Comparison of ENCODE assay signal across 20 mouse cellular contexts in the genomic region with DNA sequence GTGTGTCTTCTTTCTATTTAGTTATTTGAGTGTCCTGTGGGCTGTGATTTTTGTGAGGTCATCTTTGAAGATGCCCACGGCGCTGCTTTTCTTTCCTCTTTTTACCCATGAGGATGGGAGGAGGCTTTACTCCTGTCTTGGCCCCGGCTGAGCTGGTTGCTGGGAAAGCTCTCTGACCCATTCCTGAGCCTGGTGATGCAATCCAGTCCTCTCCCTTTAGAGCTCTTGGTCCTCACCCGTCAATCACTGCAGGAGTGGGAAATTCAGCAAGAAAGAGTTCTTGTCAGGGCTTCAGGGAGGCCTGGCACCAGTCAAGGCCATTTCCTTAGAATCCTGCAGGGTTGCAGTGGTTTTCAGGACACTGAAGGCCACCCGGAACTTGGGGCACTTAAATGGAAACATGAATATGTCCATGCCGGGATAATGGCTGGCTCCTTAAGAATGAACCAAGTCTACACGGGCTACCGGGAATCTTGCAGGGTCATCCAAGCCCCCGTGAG. TPM values are rescaled to one million over a fixed set of nuclear protein-coding genes. Genes with fewer than 3 reads are reported as not detected.
DNase-seq lines count a peak whose midpoint lies in the region; ATAC-seq and TF ChIP-seq lines count a peak whose summit lies in the region.
"Had no signal": no experiment of that assay in that cellular context is flagged by ENCODE, and none has a peak within 500 bp of the region (broad histone marks: within the 10 kb centered on the region; RNA-seq: fewer than 3 reads in every experiment).

No protein-coding gene starts in this region.

- intact Hi-C loops in heart, adult 2 months (cut with DNase I) = no loop called here

- TF ChIP-seq POLR2A in heart, adult 2 months (IDR thresholded peaks at IDR 0.05; ENCODE audit: insufficient read depth, low read depth, low read length) = no peak

- ATAC-seq in midbrain, embryonic 11.5 days (ENCODE audit: low FRiP score) = no peak
- ATAC-seq in midbrain, embryonic 14.5 days (ENCODE audit: low FRiP score, low TSS enrichment) = no peak
- no peak for ATAC-seq in hindbrain, embryonic 11.5 days (ENCODE audit: low FRiP score)
- ATAC-seq: CD4-positive, CD25-positive, alpha-beta regulatory T cell, adult 4 months; forebrain, embryonic 15.5 days; hindbrain, embryonic 16.5 days; inflammation-experienced regulatory T-cells, adult 6 months had no signal

- no peak overlapping the region for H3K9ac ChIP-seq in midbrain, embryonic 11.5 days (ENCODE audit: low read length)
- no peak overlapping the region for H3K9ac ChIP-seq in midbrain, embryonic 14.5 days (replicated peaks; ENCODE audit: low read length)
- no peak overlapping the region for H3K9ac ChIP-seq in hindbrain, embryonic 11.5 days (ENCODE audit: low read depth, low read length)
- no peak overlapping the region for H3K9ac ChIP-seq in heart, adult 2 months (ENCODE audit: low read depth, low read length)
- H3K9ac ChIP-seq: embryonic facial prominence, embryonic 12.5 days; forebrain, embryonic 15.5 days; heart, embryonic 12.5 days; hindbrain, embryonic 12.5 days had no signal

- TF ChIP-seq EP300 in heart, adult 2 months (IDR thresholded peaks at IDR 0.05; ENCODE audit: insufficient read depth, low read depth, low read length) = no peak

- H3K79me2 ChIP-seq in heart, adult 2 months (replicated peaks; ENCODE audit: control insufficient read depth, insufficient read depth, low read length) = no peaks in the 10 kb centered on the region

- no peak overlapping the region for H3K27ac ChIP-seq in midbrain, embryonic 11.5 days (ENCODE audit: low read depth, low read length)
- H3K27ac ChIP-seq in midbrain, embryonic 14.5 days (replicated peaks; ENCODE audit: low read depth, low read length) = no peak overlapping the region
- H3K27ac ChIP-seq in hindbrain, embryonic 11.5 days (ENCODE audit: low read depth, low read length) = no peak overlapping the region
- H3K27ac ChIP-seq in heart, adult 2 months = no peak overlapping the region
- H3K27ac ChIP-seq: embryonic facial prominence, embryonic 12.5 days; forebrain, embryonic 15.5 days; hindbrain, embryonic 12.5 days had no signal

- H3K27me3 ChIP-seq in midbrain, embryonic 11.5 days (ENCODE audit: control insufficient read depth, insufficient read depth, low read length) = no peaks in the 10 kb centered on the region
- no peaks in the 10 kb centered on the region for H3K27me3 ChIP-seq in midbrain, embryonic 14.5 days (ENCODE audit: control insufficient read depth, insufficient read depth, low read length)
- no peaks in the 10 kb centered on the region for H3K27me3 ChIP-seq in hindbrain, embryonic 11.5 days (ENCODE audit: control insufficient read depth, insufficient read depth, low read length)
- H3K27me3 ChIP-seq in heart, adult 2 months (ENCODE audit: control insufficient read depth, insufficient read depth, low read length) = no peaks in the 10 kb centered on the region
- H3K27me3 ChIP-seq: embryonic facial prominence, embryonic 12.5 days; forebrain, embryonic 15.5 days; heart, embryonic 12.5 days; hindbrain, embryonic 12.5 days had no signal

- H3K4me3 ChIP-seq in midbrain, embryonic 11.5 days (ENCODE audit: low read depth, low read length) = no peak overlapping the region
- no peak overlapping the region for H3K4me3 ChIP-seq in midbrain, embryonic 14.5 days (replicated peaks; ENCODE audit: low read depth, low read length)
- no peak overlapping the region for H3K4me3 ChIP-seq in hindbrain, embryonic 11.5 days (ENCODE audit: low read depth, low read length)
- no peak overlapping the region for H3K4me3 ChIP-seq in heart, adult 2 months
- H3K4me3 ChIP-seq: embryonic facial prominence, embryonic 12.5 days; forebrain, embryonic 15.5 days; heart, embryonic 12.5 days; hindbrain, embryonic 12.5 days had no signal

- WGBS in midbrain, embryonic 11.5 days = 88% methylated on average over 9 of the region's 9 CpGs
- 88% methylated on average over 9 of the region's 9 CpGs for WGBS in midbrain, embryonic 14.5 days
- WGBS in hindbrain, embryonic 11.5 days = 78% methylated on average over 9 of the region's 9 CpGs
- WGBS in heart, adult 2 months = 87% methylated on average over 9 of the region's 9 CpGs

- no peak for TF ChIP-seq CTCF in heart, adult 2 months (IDR thresholded peaks at IDR 0.05)

- H3K9me3 ChIP-seq in midbrain, embryonic 11.5 days (ENCODE audit: control insufficient read depth, low read length) = no peaks in the 10 kb centered on the region
- H3K9me3 ChIP-seq in midbrain, embryonic 14.5 days (ENCODE audit: control insufficient read depth, low read length) = no peaks in the 10 kb centered on the region
- no peaks in the 10 kb centered on the region for H3K9me3 ChIP-seq in hindbrain, embryonic 11.5 days (ENCODE audit: control insufficient read depth, low read length)
- H3K9me3 ChIP-seq: embryonic facial prominence, embryonic 12.5 days; forebrain, embryonic 15.5 days had no signal

- peaks cover 1% of the 10 kb centered on the region; the same call in 1 of the 2 replicates for H3K4me1 ChIP-seq in midbrain, embryonic 11.5 days (ENCODE audit: control insufficient read depth, insufficient read depth, low read length)
- no peaks in the 10 kb centered on the region for H3K4me1 ChIP-seq in midbrain, embryonic 14.5 days (ENCODE audit: control insufficient read depth, insufficient read depth, low read length)
- no peaks in the 10 kb centered on the region for H3K4me1 ChIP-seq in hindbrain, embryonic 11.5 days (replicated peaks; ENCODE audit: control insufficient read depth, insufficient read depth, low read length)
- no peaks in the 10 kb centered on the region for H3K4me1 ChIP-seq in heart, adult 2 months (ENCODE audit: control insufficient read depth, insufficient read depth, low read length)
- H3K4me1 ChIP-seq: heart, embryonic 12.5 days had no signal

- no peak overlapping the region for H3K4me2 ChIP-seq in midbrain, embryonic 11.5 days
- H3K4me2 ChIP-seq in midbrain, embryonic 14.5 days (ENCODE audit: low read length) = no peak overlapping the region
- no peak overlapping the region for H3K4me2 ChIP-seq in hindbrain, embryonic 11.5 days (replicated peaks; ENCODE audit: low read depth, low read length)
- H3K4me2 ChIP-seq: embryonic facial prominence, embryonic 12.5 days; forebrain, embryonic 15.5 days; heart, embryonic 12.5 days; hindbrain, embryonic 12.5 days had no signal

- peak; percentile 49 for DNase-seq in midbrain, embryonic 11.5 days (ENCODE audit: low spot score, missing footprints)
- DNase-seq in midbrain, embryonic 14.5 days = no peak
- peak; percentile 44 for DNase-seq in adrenal gland, adult 8-10 months
- DNase-seq in adrenal gland, postnatal 36 days = peak; percentile 48 to 53
- DNase-seq in hindbrain, embryonic 11.5 days (ENCODE audit: low spot score) = no peak
- DNase-seq in heart, adult 2 months = no peak
- DNase-seq: B cell, adult 2 months; cerebellum, adult 18-20 months; cerebellum, postnatal 25 days; gastrocnemius, postnatal 14 days; kidney, adult 11 months; kidney, adult 9 months had no signal

- H3K36me3 ChIP-seq in midbrain, embryonic 11.5 days (ENCODE audit: control insufficient read depth, insufficient read depth, low read length) = no peaks in the 10 kb centered on the region
- no peaks in the 10 kb centered on the region for H3K36me3 ChIP-seq in midbrain, embryonic 14.5 days (ENCODE audit: control insufficient read depth, insufficient read depth, low read length)
- H3K36me3 ChIP-seq in hindbrain, embryonic 11.5 days (ENCODE audit: control insufficient read depth, insufficient read depth, low read length) = no peaks in the 10 kb centered on the region
- H3K36me3 ChIP-seq in heart, adult 2 months (ENCODE audit: control insufficient read depth, insufficient read depth, low read length) = no peaks in the 10 kb centered on the region
- H3K36me3 ChIP-seq: embryonic facial prominence, embryonic 12.5 days; forebrain, embryonic 15.5 days; G1E; heart, embryonic 12.5 days; hindbrain, embryonic 12.5 days had no signal

RNA-seq across cellular contexts. Expression of a gene that starts 55.2 kb away (rescaled TPM):
- 9.4 and 9.8 TPM in 2 replicates for polyA plus RNA-seq in midbrain, embryonic 11.5 days (2014; fragmentation: Nextera tagmentation; extraction: Ambion mirVana)
- 10.6 and 14.9 TPM in 2 replicates for polyA plus RNA-seq in midbrain, embryonic 14.5 days (2014; fragmentation: Nextera tagmentation; extraction: Ambion mirVana)
- total RNA-seq in adrenal gland, adult 8-10 months (2022) = 10 to 100 TPM; 22.5 to 25.4 (median 23.4) TPM
- 10 to 100 TPM; 22.4 to 25.9 TPM for total RNA-seq in adrenal gland, postnatal 36 days (2021)
- 10.1 and 11.9 TPM in 2 replicates for polyA plus RNA-seq in hindbrain, embryonic 11.5 days (2014; fragmentation: Nextera tagmentation; extraction: Ambion mirVana)
- 10 to 100 TPM; 17.9 to 19.4 TPM for total RNA-seq in heart, adult 2 months (2021)
- polyA plus RNA-seq in heart, adult 2 months (2012; rRNA removed) = 8.1 and 13.1 TPM in 2 replicates

Comparison
In these comparisons a context has a peak if more than half of its experiments do, and no peak if none do; other contexts are left out.
1. DNase-seq: peak in midbrain, embryonic 11.5 days (single experiment), adrenal gland, adult 8-10 months (single experiment) and adrenal gland, postnatal 36 days (2 of 2); none in midbrain, embryonic 14.5 days (single experiment), hindbrain, embryonic 11.5 days (single experiment) and heart, adult 2 months (0 of 2).